Mouse (Mus musculus) embryonic fibroblast, embryonic 13.5 days (primary cell): ENCODE measurements around the gene Gm20388. TPM values are rescaled to one million over a fixed set of nuclear protein-coding genes. Genes with fewer than 3 reads are reported as not detected.

Experiments
- H3K27ac ChIP-seq: 2 replicates; pipeline ENCODE4 v1.5.1; 2012; ENCODE audit warnings: low read length, control low read depth, inconsistent platforms; ENCODE audit not compliant: insufficient read depth
- H3K4me1 ChIP-seq: 2 replicates; pipeline ENCODE4 v1.6.1; 2011; ENCODE audit warnings: low read length; ENCODE audit not compliant: control insufficient read depth, insufficient read depth
- H3K4me3 ChIP-seq: 2 replicates; pipeline ENCODE4 v1.5.1; 2011; ENCODE audit warnings: mild to moderate bottlenecking, control low read depth, low read length; ENCODE audit not compliant: insufficient read depth
- CTCF ChIP-seq: IDR thresholded peaks from 2 replicates; pipeline ENCODE4 v1.5.1; 2011; ENCODE audit warnings: mild to moderate bottlenecking, control low read depth, low read length, moderate library complexity, borderline replicate concordance; ENCODE audit not compliant: insufficient read depth
- POLR2A ChIP-seq: IDR thresholded peaks from 2 replicates; pipeline ENCODE4 v1.6.1; 2011; ENCODE audit warnings: low read depth, mild to moderate bottlenecking, control low read depth, low read length, moderate library complexity
- polyA plus RNA-seq: library from polyadenylated mRNA; stranded (reverse); fragments of >200 nt; gene quantifications from 2 replicates; pipeline ENCODE4 v1.2.4, GENCODE M21; 2011; ENCODE audit warnings: low read depth; ENCODE audit not compliant: missing spikeins, insufficient read length

Gene Gm20388
- polyA plus RNA-seq, 1 experiment = 82.8 TPM

GRCm38 (mm10) chr8:124275377-124276071 is 4364.9 kb downstream of the Gm20388 start:
- TF ChIP-seq POLR2A (no peak), CTCF (no peak)
- Histone ChIP-seq H3K4me1 (peaks cover 25% of the 10 kb centered on the region), H3K27ac (no peak overlapping the region), H3K4me3 (no peak overlapping the region)

GRCm38 (mm10) chr8:124277951-124278910 is 4367.6 kb downstream of the Gm20388 start:
- TF ChIP-seq POLR2A (no peak), CTCF (no peak)
- H3K27ac ChIP-seq = peak overlapping the region; percentile 94
- peaks cover 24% of the 10 kb centered on the region for H3K4me1 ChIP-seq

GRCm38 (mm10) chr8:124278956-124279689 is 4368.5 kb downstream of the Gm20388 start:
- no peak for TF ChIP-seq CTCF
- TF ChIP-seq POLR2A = no peak
- Histone ChIP-seq H3K4me1 (peaks cover 32% of the 10 kb centered on the region), H3K27ac (peak overlapping the region; percentile 91), H3K4me3 (no peak overlapping the region)

More at GRCm38 (mm10) chr8:124277951-124278910, 4367.6 kb downstream of the Gm20388 start:
- no peak overlapping the region for H3K4me3 ChIP-seq

DNA sequence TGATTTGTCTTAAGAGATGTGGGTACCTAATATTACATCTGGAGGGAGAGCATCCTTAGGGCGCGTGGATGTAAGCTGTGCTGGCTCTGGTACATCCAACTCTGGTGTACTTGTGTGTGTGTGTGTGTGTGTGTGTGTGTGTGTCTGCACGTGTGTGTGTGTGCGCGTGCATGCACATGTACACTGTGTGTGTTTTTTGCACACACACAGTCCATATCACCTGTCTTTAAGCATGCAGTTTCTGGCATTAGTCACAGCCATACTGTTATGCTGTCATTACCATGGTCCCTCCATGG is 4369.0 kb downstream of the Gm20388 start:
- Histone ChIP-seq H3K27ac (no peak overlapping the region), H3K4me3 (no peak overlapping the region), H3K4me1 (peaks cover 36% of the 10 kb centered on the region)
- TF ChIP-seq CTCF = no peak

DNA sequence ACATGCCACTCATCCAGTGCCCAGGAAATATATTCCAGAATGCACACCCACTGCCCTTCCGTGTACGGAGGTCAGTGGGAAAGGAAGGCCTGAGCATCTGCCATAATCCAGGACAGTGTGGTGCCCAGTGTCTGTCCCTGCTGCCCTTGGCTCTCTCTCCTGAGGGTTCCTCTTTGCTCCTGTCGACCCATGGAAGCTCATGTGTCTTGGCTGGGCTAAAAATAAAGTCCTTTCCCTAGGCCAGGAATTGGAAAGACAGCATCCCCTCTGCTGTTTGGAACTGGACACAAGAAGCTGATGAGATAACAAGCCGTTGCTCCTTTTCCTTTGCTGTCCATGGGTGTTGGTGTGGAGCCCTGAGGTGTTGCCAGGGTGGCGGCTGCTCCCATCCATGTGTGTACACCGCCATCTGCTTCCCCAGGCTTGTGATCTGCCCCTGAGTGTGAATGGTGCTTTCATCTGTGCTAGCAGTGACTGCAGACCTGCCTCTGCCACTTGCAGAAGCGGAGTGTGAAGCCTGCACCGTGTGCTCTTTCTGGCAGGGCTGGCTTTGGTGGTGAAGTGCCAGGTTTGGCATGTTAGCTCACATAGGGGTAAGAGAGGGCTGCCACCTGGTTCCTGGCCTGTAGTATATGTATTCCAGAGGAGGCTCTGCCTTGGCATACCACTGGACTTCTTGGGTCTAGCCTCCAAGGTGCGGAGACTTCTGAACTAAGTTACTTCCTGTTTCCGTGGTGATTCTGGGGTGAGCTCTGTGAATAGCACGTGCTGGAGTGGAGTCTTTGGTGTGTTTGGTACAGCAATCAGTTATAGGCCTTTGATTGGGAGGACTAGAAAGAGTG is 4371.3 kb downstream of the Gm20388 start:
- H3K4me3 ChIP-seq = no peak overlapping the region
- TF ChIP-seq POLR2A = no peak
- TF ChIP-seq CTCF = no peak
- peaks cover 43% of the 10 kb centered on the region for H3K4me1 ChIP-seq
- H3K27ac ChIP-seq = no peak overlapping the region

GRCm38 (mm10) chr8:124282878-124283630 is 4372.4 kb downstream of the Gm20388 start:
- TF ChIP-seq POLR2A = no peak
- TF ChIP-seq CTCF = no peak
- no peak overlapping the region for H3K4me3 ChIP-seq
- H3K4me1 ChIP-seq = peaks cover 36% of the 10 kb centered on the region
- peak overlapping the region; percentile 93 for H3K27ac ChIP-seq

GRCm38 (mm10) chr8:124283644-124284332 is 4373.1 kb downstream of the Gm20388 start:
- Histone ChIP-seq H3K4me1 (peaks cover 36% of the 10 kb centered on the region), H3K27ac (peak overlapping the region; percentile 93), H3K4me3 (no peak overlapping the region)
- TF ChIP-seq CTCF (no peak), POLR2A (no peak; the same call in 1 of the 2 replicates)

DNA sequence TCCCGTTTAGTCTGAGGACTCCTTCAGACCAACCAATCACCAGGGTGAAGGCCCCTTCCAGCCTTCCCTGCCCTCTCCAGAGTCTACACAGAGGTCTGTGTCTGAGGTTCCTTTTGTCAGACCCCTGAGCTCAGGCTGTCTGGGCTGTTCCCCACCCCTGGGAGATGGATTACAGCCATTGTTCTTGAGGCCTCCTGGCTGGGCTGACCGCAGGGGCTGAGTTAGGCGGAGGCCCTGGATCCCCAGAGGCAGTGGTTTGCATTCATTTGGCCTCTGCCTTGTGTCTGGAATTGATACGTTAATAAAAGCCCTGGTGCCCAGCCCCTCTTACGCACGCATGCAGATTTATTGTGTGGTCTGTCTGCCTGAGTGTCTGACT is 4373.7 kb downstream of the Gm20388 start:
- Histone ChIP-seq H3K4me1 (peaks cover 36% of the 10 kb centered on the region), H3K27ac (peak overlapping the region; percentile 93), H3K4me3 (no peak overlapping the region)
- TF ChIP-seq POLR2A (no peak), CTCF (no peak)
